Mouse (Mus musculus): ENCODE results near the gene Sf3a2. TPM values are rescaled to one million over a fixed set of nuclear protein-coding genes. Genes with fewer than 3 reads are reported as not detected.

Gene Sf3a2
- polyA plus RNA-seq, 1 experiment from 2014 or later: 92.6 TPM

GRCm38 (mm10) chr10:80766161-80766815 lies 31.7 kb upstream of the Sf3a2 start:
- Histone ChIP-seq H3K9me3 (replicated peaks; ENCODE audit: control insufficient read depth, low read length) (no peaks in the 10 kb centered on the region), H3K27ac (replicated peaks; ENCODE audit: low read depth, low read length) (no peak overlapping the region), H3K36me3 (replicated peaks; ENCODE audit: control insufficient read depth, insufficient read depth, low read depth, low read length) (peaks cover 2% of the 10 kb centered on the region; the same call in 1 of the 2 replicates), H3K4me1 (ENCODE audit: control insufficient read depth, insufficient read depth, low read length) (no peaks in the 10 kb centered on the region), H3K4me3 (ENCODE audit: low read depth, low read length) (no peak overlapping the region), H3K9ac (replicated peaks; ENCODE audit: low read length) (no peak overlapping the region), H3K4me2 (ENCODE audit: low read depth, low read length) (no peak overlapping the region), H3K27me3 (ENCODE audit: control insufficient read depth, insufficient read depth, low read length) (no peaks in the 10 kb centered on the region)
- DNase-seq (ENCODE audit: low spot score) (no peak), ATAC-seq (replicated peaks; ENCODE audit: insufficient number of reproducible peaks, low FRiP score, low TSS enrichment, low read depth) (no peak)
- 73% methylated on average over 10 of the region's 10 CpGs for WGBS

DNA sequence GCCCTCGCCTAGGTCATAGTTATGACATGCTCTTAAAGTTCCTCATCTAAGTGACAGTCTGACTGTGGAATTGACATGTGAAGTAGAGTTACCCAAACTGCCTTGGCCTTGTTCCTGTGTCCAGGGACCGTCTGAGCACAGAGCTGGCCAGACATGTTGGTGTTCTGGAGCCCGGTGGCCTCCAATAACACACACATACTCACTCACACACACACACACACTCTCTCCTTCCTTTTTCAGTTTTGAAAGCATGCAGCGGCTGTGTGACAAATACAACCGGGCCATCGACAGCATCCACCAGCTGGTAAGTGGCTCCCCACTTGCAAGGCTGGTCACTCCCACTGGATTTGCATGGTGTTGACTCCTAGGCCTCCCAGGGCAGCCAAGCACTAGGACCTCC lies 29.6 kb upstream of the Sf3a2 start:
- peaks cover 3% of the 10 kb centered on the region; the same call in 1 of the 2 replicates for H3K36me3 ChIP-seq (replicated peaks; ENCODE audit: control insufficient read depth, insufficient read depth, low read depth, low read length)
- no peaks in the 10 kb centered on the region for H3K27me3 ChIP-seq (ENCODE audit: control insufficient read depth, insufficient read depth, low read length)
- H3K4me2 ChIP-seq (ENCODE audit: low read depth, low read length): no peak overlapping the region
- no peak overlapping the region for H3K27ac ChIP-seq (replicated peaks; ENCODE audit: low read depth, low read length)
- H3K9ac ChIP-seq (replicated peaks; ENCODE audit: low read length): no peak overlapping the region
- no peaks in the 10 kb centered on the region for H3K9me3 ChIP-seq (replicated peaks; ENCODE audit: control insufficient read depth, low read length)
- no peaks in the 10 kb centered on the region for H3K4me1 ChIP-seq (ENCODE audit: control insufficient read depth, insufficient read depth, low read length)
- ATAC-seq (replicated peaks; ENCODE audit: insufficient number of reproducible peaks, low FRiP score, low TSS enrichment, low read depth): no peak
- DNase-seq (ENCODE audit: low spot score): no peak
- 91% methylated on average over 6 of the region's 6 CpGs for WGBS
- no peak overlapping the region for H3K4me3 ChIP-seq (ENCODE audit: low read depth, low read length)

DNA sequence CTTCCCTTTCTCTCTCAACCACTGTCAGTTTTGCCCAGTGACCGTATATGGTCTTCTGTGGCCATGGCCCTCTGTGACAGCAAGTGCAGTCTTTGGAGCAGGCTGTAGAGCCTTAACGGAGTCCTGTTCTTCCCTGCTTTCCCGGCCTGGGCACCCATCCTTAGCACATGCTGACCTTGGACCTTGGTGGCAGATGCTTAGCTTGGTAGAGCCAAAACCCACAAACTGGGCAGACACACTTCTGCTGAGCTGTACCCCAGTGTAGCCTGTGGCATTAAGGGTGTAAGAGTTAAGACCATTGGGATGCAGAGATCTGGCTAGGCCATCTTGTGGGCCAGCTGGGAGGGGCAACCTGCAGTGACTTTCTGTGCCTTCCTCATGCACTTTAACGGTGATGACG lies 24.2 kb upstream of the Sf3a2 start:
- ATAC-seq (replicated peaks; ENCODE audit: insufficient number of reproducible peaks, low FRiP score, low TSS enrichment, low read depth) (no peak), DNase-seq (ENCODE audit: low spot score) (no peak)
- H3K4me1 ChIP-seq (ENCODE audit: control insufficient read depth, insufficient read depth, low read length): no peaks in the 10 kb centered on the region
- 85% methylated on average over 5 of the region's 5 CpGs for WGBS
- no peaks in the 10 kb centered on the region for H3K27me3 ChIP-seq (ENCODE audit: control insufficient read depth, insufficient read depth, low read length)
- no peak overlapping the region for H3K4me2 ChIP-seq (ENCODE audit: low read depth, low read length)
- no peaks in the 10 kb centered on the region for H3K9me3 ChIP-seq (replicated peaks; ENCODE audit: control insufficient read depth, low read length)
- no peak overlapping the region for H3K9ac ChIP-seq (replicated peaks; ENCODE audit: low read length)
- no peak overlapping the region for H3K27ac ChIP-seq (replicated peaks; ENCODE audit: low read depth, low read length)
- H3K4me3 ChIP-seq (ENCODE audit: low read depth, low read length): no peak overlapping the region
- peaks cover 10% of the 10 kb centered on the region; the same call in 1 of the 2 replicates for H3K36me3 ChIP-seq (replicated peaks; ENCODE audit: control insufficient read depth, insufficient read depth, low read depth, low read length)

GRCm38 (mm10) chr10:80774549-80774948 lies 23.4 kb upstream of the Sf3a2 start:
- no peak overlapping the region for H3K27ac ChIP-seq (replicated peaks; ENCODE audit: low read depth, low read length)
- no peaks in the 10 kb centered on the region for H3K27me3 ChIP-seq (ENCODE audit: control insufficient read depth, insufficient read depth, low read length)
- DNase-seq (ENCODE audit: low spot score) (peak; percentile 78), ATAC-seq (replicated peaks; ENCODE audit: insufficient number of reproducible peaks, low FRiP score, low TSS enrichment, low read depth) (peak; percentile 38)
- no peak overlapping the region for H3K4me2 ChIP-seq (ENCODE audit: low read depth, low read length)
- no peak overlapping the region for H3K9ac ChIP-seq (replicated peaks; ENCODE audit: low read length)
- 45% methylated on average over 2 of the region's 2 CpGs for WGBS
- no peaks in the 10 kb centered on the region for H3K4me1 ChIP-seq (ENCODE audit: control insufficient read depth, insufficient read depth, low read length)
- H3K4me3 ChIP-seq (ENCODE audit: low read depth, low read length): no peak overlapping the region
- H3K9me3 ChIP-seq (replicated peaks; ENCODE audit: control insufficient read depth, low read length): no peaks in the 10 kb centered on the region
- peaks cover 13% of the 10 kb centered on the region; the same call in 1 of the 2 replicates for H3K36me3 ChIP-seq (replicated peaks; ENCODE audit: control insufficient read depth, insufficient read depth, low read depth, low read length)

- Histone ChIP-seq H3K9me3 (replicated peaks; ENCODE audit: control insufficient read depth, low read length) (no peaks in the 10 kb centered on the region), H3K4me1 (ENCODE audit: control insufficient read depth, insufficient read depth, low read length) (no peaks in the 10 kb centered on the region), H3K4me2 (ENCODE audit: low read depth, low read length) (no peak overlapping the region), H3K9ac (replicated peaks; ENCODE audit: low read length) (no peak overlapping the region), H3K4me3 (ENCODE audit: low read depth, low read length) (no peak overlapping the region), H3K36me3 (replicated peaks; ENCODE audit: control insufficient read depth, insufficient read depth, low read depth, low read length) (peaks cover 13% of the 10 kb centered on the region; the same call in 1 of the 2 replicates), H3K27ac (replicated peaks; ENCODE audit: low read depth, low read length) (no peak overlapping the region), H3K27me3 (ENCODE audit: control insufficient read depth, insufficient read depth, low read length) (no peaks in the 10 kb centered on the region)
- 0 out of 2 replicates have a peak, but pooled peaks have one; percentile 10 for ATAC-seq (replicated peaks; ENCODE audit: insufficient number of reproducible peaks, low FRiP score, low TSS enrichment, low read depth)
- WGBS: 93% methylated on average over 4 of the region's 4 CpGs
- DNase-seq (ENCODE audit: low spot score): no peak
Measured at GRCm38 (mm10) chr10:80774981-80775380, 23.0 kb upstream of the Sf3a2 start.

DNA sequence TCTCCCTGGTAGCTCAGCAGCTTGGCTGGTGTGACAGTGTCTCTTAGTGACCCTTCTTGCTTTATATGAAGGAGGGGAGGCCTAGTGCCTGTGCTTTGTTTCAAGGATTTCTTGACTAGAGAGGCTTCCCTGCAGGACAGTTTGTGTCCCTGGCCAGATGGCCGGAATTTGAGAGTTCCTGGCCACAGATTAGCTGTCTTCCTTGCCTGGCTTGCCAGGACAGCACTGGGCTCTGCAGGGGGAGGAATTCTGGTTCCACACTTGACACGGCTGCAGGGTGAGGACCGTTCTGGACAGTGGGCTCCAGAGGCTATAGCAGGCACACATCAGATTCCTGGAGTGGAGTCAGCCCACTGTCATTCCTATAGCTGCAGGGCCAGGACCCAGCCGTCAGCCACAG lies 22.3 kb upstream of the Sf3a2 start:
- Histone ChIP-seq H3K9me3 (replicated peaks; ENCODE audit: control insufficient read depth, low read length) (no peaks in the 10 kb centered on the region), H3K36me3 (replicated peaks; ENCODE audit: control insufficient read depth, insufficient read depth, low read depth, low read length) (peaks cover 14% of the 10 kb centered on the region), H3K4me1 (ENCODE audit: control insufficient read depth, insufficient read depth, low read length) (no peaks in the 10 kb centered on the region), H3K4me2 (ENCODE audit: low read depth, low read length) (no peak overlapping the region), H3K9ac (replicated peaks; ENCODE audit: low read length) (no peak overlapping the region), H3K27ac (replicated peaks; ENCODE audit: low read depth, low read length) (no peak overlapping the region), H3K27me3 (ENCODE audit: control insufficient read depth, insufficient read depth, low read length) (no peaks in the 10 kb centered on the region), H3K4me3 (ENCODE audit: low read depth, low read length) (no peak overlapping the region)
- WGBS: 95% methylated on average over 4 of the region's 4 CpGs
- ATAC-seq (replicated peaks; ENCODE audit: insufficient number of reproducible peaks, low FRiP score, low TSS enrichment, low read depth) (no peak), DNase-seq (ENCODE audit: low spot score) (no peak)

DNA sequence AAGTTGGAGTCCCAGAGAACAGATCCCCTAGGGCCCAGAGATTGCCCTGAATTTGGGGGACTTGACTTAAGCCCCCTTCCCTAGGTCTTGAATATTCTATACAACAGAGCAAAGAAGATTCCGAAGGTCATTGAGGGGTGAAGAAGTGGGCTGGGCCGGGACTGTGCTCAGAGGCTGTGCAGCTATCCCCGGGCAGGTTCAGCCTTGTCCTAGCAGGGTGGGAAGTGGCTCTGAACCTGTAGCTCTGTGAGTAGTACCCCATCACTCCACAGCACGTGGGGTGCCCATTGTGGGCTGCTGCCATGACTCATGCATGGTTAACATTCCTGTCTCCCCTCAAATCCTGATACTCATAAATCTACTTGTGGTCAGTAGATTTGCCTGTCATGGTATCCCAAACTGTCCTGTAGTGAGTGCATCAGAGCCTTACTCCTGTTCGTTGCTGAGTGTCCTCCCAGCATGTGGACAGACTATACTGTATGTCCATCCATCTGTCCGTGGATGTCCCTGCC lies 21.6 kb upstream of the Sf3a2 start:
- Histone ChIP-seq H3K27me3 (ENCODE audit: control insufficient read depth, insufficient read depth, low read length) (no peaks in the 10 kb centered on the region), H3K4me1 (ENCODE audit: control insufficient read depth, insufficient read depth, low read length) (no peaks in the 10 kb centered on the region), H3K4me2 (ENCODE audit: low read depth, low read length) (no peak overlapping the region), H3K9me3 (replicated peaks; ENCODE audit: control insufficient read depth, low read length) (no peaks in the 10 kb centered on the region), H3K36me3 (replicated peaks; ENCODE audit: control insufficient read depth, insufficient read depth, low read depth, low read length) (peaks cover 16% of the 10 kb centered on the region), H3K27ac (replicated peaks; ENCODE audit: low read depth, low read length) (no peak overlapping the region), H3K4me3 (ENCODE audit: low read depth, low read length) (no peak overlapping the region), H3K9ac (replicated peaks; ENCODE audit: low read length) (no peak overlapping the region)
- ATAC-seq (replicated peaks; ENCODE audit: insufficient number of reproducible peaks, low FRiP score, low TSS enrichment, low read depth): no peak
- 90% methylated on average over 6 of the region's 6 CpGs for WGBS
- no peak for DNase-seq (ENCODE audit: low spot score)

GRCm38 (mm10) chr10:80777123-80777522 lies 20.9 kb upstream of the Sf3a2 start:
- ATAC-seq (replicated peaks; ENCODE audit: insufficient number of reproducible peaks, low FRiP score, low TSS enrichment, low read depth) (no peak), DNase-seq (ENCODE audit: low spot score) (no peak)
- Histone ChIP-seq H3K9ac (replicated peaks; ENCODE audit: low read length) (no peak overlapping the region), H3K4me1 (ENCODE audit: control insufficient read depth, insufficient read depth, low read length) (no peaks in the 10 kb centered on the region), H3K9me3 (replicated peaks; ENCODE audit: control insufficient read depth, low read length) (no peaks in the 10 kb centered on the region), H3K27me3 (ENCODE audit: control insufficient read depth, insufficient read depth, low read length) (no peaks in the 10 kb centered on the region), H3K27ac (replicated peaks; ENCODE audit: low read depth, low read length) (no peak overlapping the region), H3K4me2 (ENCODE audit: low read depth, low read length) (no peak overlapping the region), H3K36me3 (replicated peaks; ENCODE audit: control insufficient read depth, insufficient read depth, low read depth, low read length) (peaks cover 18% of the 10 kb centered on the region), H3K4me3 (ENCODE audit: low read depth, low read length) (no peak overlapping the region)
- 92% methylated on average over 5 of the region's 5 CpGs for WGBS

Data from embryonic facial prominence, embryonic 11.5 days (tissue).